ENCODE assay signal across 8 mouse cellular contexts in the genomic region with DNA sequence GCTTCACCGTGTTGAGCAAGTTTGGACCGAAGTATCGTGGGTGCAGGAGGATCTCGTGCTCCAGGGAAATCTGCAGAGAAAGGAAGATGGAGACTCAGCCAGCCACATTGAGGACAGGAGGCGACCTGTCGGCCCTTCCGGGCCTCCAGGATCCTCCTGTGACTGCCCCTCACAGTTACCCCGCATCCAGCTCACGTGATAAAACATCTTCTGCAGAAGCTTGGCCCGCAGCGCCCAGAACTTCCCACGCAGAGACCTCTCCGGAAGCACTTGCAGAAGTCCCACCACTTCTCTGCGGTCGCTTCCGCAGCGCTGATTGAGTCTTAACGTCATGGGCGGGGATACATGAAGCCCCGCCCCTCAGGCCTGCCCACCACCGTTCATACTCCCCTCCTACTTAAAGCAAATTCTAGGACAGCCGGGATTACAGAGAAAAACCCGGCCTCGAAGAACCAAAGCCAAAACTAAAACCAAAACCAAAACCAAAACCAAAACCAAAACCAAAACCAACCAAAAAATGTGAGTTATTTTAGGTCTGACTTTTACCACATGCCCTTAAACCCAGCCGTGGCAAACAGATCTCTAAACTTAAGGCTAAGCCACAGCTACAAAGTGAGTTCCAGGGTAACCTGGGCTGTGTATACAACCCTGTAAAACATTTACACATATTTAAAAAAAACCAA. TPM values are rescaled to one million over a fixed set of nuclear protein-coding genes. Genes with fewer than 3 reads are reported as not detected.
DNase-seq lines count a peak whose midpoint lies in the region; ATAC-seq and TF ChIP-seq lines count a peak whose summit lies in the region.

A gene (minus strand): TSS at position 314 of the 683 bp plus-strand sequence.

- WGBS in forebrain, embryonic 12.5 days, result 1% methylated on average over 25 of the region's 25 CpGs
- 1% methylated on average over 25 of the region's 25 CpGs for WGBS in heart, postnatal 0 days
- WGBS in liver, embryonic 16.5 days (ENCODE audit: insufficient replicate concordance), result under 1% methylated on average over 25 of the region's 25 CpGs
- WGBS in neural tube, embryonic 13.5 days, result 1% methylated on average over 25 of the region's 25 CpGs

- peak within 1 kb of the TSS; percentile 88 for H3K4me3 ChIP-seq in E14TG2a.4 (replicated peaks; ENCODE audit: low read length)
- peak within 1 kb of the TSS; percentile 79 for H3K4me3 ChIP-seq in forebrain, embryonic 12.5 days (replicated peaks)
- H3K4me3 ChIP-seq in heart, postnatal 0 days (ENCODE audit: low read depth, low read length), result peak within 1 kb of the TSS; percentile 71
- H3K4me3 ChIP-seq in liver, embryonic 16.5 days (ENCODE audit: low read depth, low read length), result peak within 1 kb of the TSS; percentile 73
- peak within 1 kb of the TSS; percentile 80 for H3K4me3 ChIP-seq in neural tube, embryonic 13.5 days
- peak within 1 kb of the TSS; percentile 88 for H3K4me3 ChIP-seq in testis, adult 2 months (ENCODE audit: control insufficient read depth, low read depth, low read length)

- DNase-seq in c-Kit-positive CD71-positive TER-119-positive erythroid progenitor cells, embryonic 14.5 days (ENCODE audit: low spot score), result peak; percentile 87
- DNase-seq in heart, postnatal 0 days (ENCODE audit: low spot score), result peak; percentile 96
- DNase-seq in kidney, postnatal 4 days, result peak; percentile 91 to 95

- peaks cover 42% of the 10 kb centered on the region for H3K4me1 ChIP-seq in E14TG2a.4 (replicated peaks; ENCODE audit: low read depth, low read length)
- H3K4me1 ChIP-seq in forebrain, embryonic 12.5 days, result peaks cover 23% of the 10 kb centered on the region
- peaks cover 13% of the 10 kb centered on the region; the same call in 1 of the 2 replicates for H3K4me1 ChIP-seq in heart, postnatal 0 days (ENCODE audit: control insufficient read depth, insufficient read depth)
- H3K4me1 ChIP-seq in liver, embryonic 16.5 days (ENCODE audit: control insufficient read depth, low read depth, low read length), result peaks cover 23% of the 10 kb centered on the region
- peaks cover 30% of the 10 kb centered on the region for H3K4me1 ChIP-seq in neural tube, embryonic 13.5 days (replicated peaks)
- peaks cover 7% of the 10 kb centered on the region for H3K4me1 ChIP-seq in testis, adult 2 months (ENCODE audit: control insufficient read depth, insufficient read depth, low read length)

- peaks cover 40% of the 10 kb centered on the region for H3K36me3 ChIP-seq in E14TG2a.4 (ENCODE audit: insufficient read depth, low read length)
- H3K36me3 ChIP-seq in forebrain, embryonic 12.5 days (replicated peaks), result peaks cover 24% of the 10 kb centered on the region
- peaks cover 25% of the 10 kb centered on the region for H3K36me3 ChIP-seq in heart, postnatal 0 days (replicated peaks; ENCODE audit: control insufficient read depth, insufficient read depth, low read length)
- H3K36me3 ChIP-seq in liver, embryonic 16.5 days (ENCODE audit: control insufficient read depth, insufficient read depth), result peaks cover 17% of the 10 kb centered on the region
- peaks cover 27% of the 10 kb centered on the region for H3K36me3 ChIP-seq in neural tube, embryonic 13.5 days
- H3K36me3 ChIP-seq in testis, adult 2 months (ENCODE audit: control insufficient read depth, insufficient read depth, low read length), result peaks cover 3% of the 10 kb centered on the region; the same call in 1 of the 2 replicates

- peak within 1 kb of the TSS; percentile 69; the same call in 1 of the 2 replicates for H3K27ac ChIP-seq in forebrain, embryonic 12.5 days
- peak within 1 kb of the TSS; percentile 73 for H3K27ac ChIP-seq in heart, postnatal 0 days (ENCODE audit: low read depth)
- H3K27ac ChIP-seq in liver, embryonic 16.5 days (ENCODE audit: low read length), result peak within 1 kb of the TSS; percentile 66
- H3K27ac ChIP-seq in neural tube, embryonic 13.5 days (replicated peaks), result peak within 1 kb of the TSS; percentile 71
- H3K27ac ChIP-seq in testis, adult 2 months (ENCODE audit: control insufficient read depth, insufficient read depth, low read depth, low read length), result peak within 1 kb of the TSS; percentile 76

- no peaks in the 10 kb centered on the region for H3K27me3 ChIP-seq in E14TG2a.4 (ENCODE audit: insufficient read depth, low read length)
- no peaks in the 10 kb centered on the region for H3K27me3 ChIP-seq in forebrain, embryonic 12.5 days
- H3K27me3 ChIP-seq in heart, postnatal 0 days (ENCODE audit: control insufficient read depth, insufficient read depth, low read length), result no peaks in the 10 kb centered on the region
- no peaks in the 10 kb centered on the region for H3K27me3 ChIP-seq in liver, embryonic 16.5 days (ENCODE audit: control insufficient read depth, insufficient read depth, low read depth, low read length)
- no peaks in the 10 kb centered on the region for H3K27me3 ChIP-seq in neural tube, embryonic 13.5 days
- H3K27me3 ChIP-seq in testis, adult 2 months (ENCODE audit: control insufficient read depth, insufficient read depth, low read length), result no peaks in the 10 kb centered on the region

- peak within 1 kb of the TSS; percentile 82 for H3K4me2 ChIP-seq in forebrain, embryonic 12.5 days
- peak within 1 kb of the TSS; percentile 76 for H3K4me2 ChIP-seq in heart, postnatal 0 days (ENCODE audit: low read depth, low read length)
- peak within 1 kb of the TSS; percentile 69 for H3K4me2 ChIP-seq in liver, embryonic 16.5 days (ENCODE audit: low read depth, low read length)
- H3K4me2 ChIP-seq in neural tube, embryonic 13.5 days, result peak within 1 kb of the TSS; percentile 94

- no peaks in the 10 kb centered on the region for H3K9me3 ChIP-seq in E14TG2a.4 (ENCODE audit: low read length)
- H3K9me3 ChIP-seq in forebrain, embryonic 12.5 days, result no peaks in the 10 kb centered on the region
- no peaks in the 10 kb centered on the region for H3K9me3 ChIP-seq in heart, postnatal 0 days (replicated peaks; ENCODE audit: control insufficient read depth, low read length)
- H3K9me3 ChIP-seq in liver, embryonic 16.5 days (replicated peaks; ENCODE audit: control insufficient read depth, low read length), result no peaks in the 10 kb centered on the region
- H3K9me3 ChIP-seq in neural tube, embryonic 13.5 days, result no peaks in the 10 kb centered on the region

- no peak for TF ChIP-seq CTCF in E14TG2a.4 (conservative IDR thresholded peaks at IDR 0.05; ENCODE audit: low read length)
- no peak for TF ChIP-seq CTCF in heart, postnatal 0 days (IDR thresholded peaks at IDR 0.05; ENCODE audit: low read depth)
- no peak for TF ChIP-seq CTCF in testis, adult 2 months (IDR thresholded peaks at IDR 0.05; ENCODE audit: control insufficient read depth, insufficient read depth, insufficient replicate concordance, low read depth, low read length)

- peak within 1 kb of the TSS; percentile 84 for H3K9ac ChIP-seq in forebrain, embryonic 12.5 days
- peak within 1 kb of the TSS; percentile 68 for H3K9ac ChIP-seq in heart, postnatal 0 days (replicated peaks; ENCODE audit: low read depth, low read length)
- H3K9ac ChIP-seq in liver, embryonic 16.5 days (ENCODE audit: low read depth, low read length), result peak within 1 kb of the TSS; percentile 67
- peak within 1 kb of the TSS; percentile 84 for H3K9ac ChIP-seq in neural tube, embryonic 13.5 days

- peak; percentile 76 for ATAC-seq in forebrain, embryonic 12.5 days (ENCODE audit: low FRiP score)
- ATAC-seq in heart, postnatal 0 days (ENCODE audit: insufficient read depth, low read depth), result peak; percentile 78
- peak; percentile 64 for ATAC-seq in liver, embryonic 16.5 days (ENCODE audit: low read depth)
- ATAC-seq in neural tube, embryonic 13.5 days (ENCODE audit: low read depth), result peak; percentile 70

- TF ChIP-seq POLR2A in testis, adult 2 months (IDR thresholded peaks at IDR 0.05; ENCODE audit: control insufficient read depth, low read depth, low read length), result peak; percentile 79

- TF ChIP-seq EP300 in heart, postnatal 0 days (IDR thresholded peaks at IDR 0.05; ENCODE audit: low read depth), result peak; percentile 20; the same call in 1 of the 2 replicates

RNA-seq across cellular contexts. Expression of the gene that starts here (rescaled TPM):
- 158 and 161 TPM in 2 replicates for polyA plus RNA-seq in forebrain, embryonic 12.5 days (2016; fragmentation: Nextera tagmentation; extraction: Ambion mirVana)
- 47.7 and 59.8 TPM in 2 replicates for total RNA-seq in heart, postnatal 0 days (2014; rRNA removed; ENCODE audit: low replicate concordance)
- polyA plus RNA-seq in heart, postnatal 0 days (2015; fragmentation: Nextera tagmentation; extraction: Ambion mirVana), result 143 and 144 TPM in 2 replicates
- 56.4 and 64.8 TPM in 2 replicates for polyA plus RNA-seq in liver, embryonic 16.5 days (2015; fragmentation: Nextera tagmentation; extraction: Ambion mirVana)
- polyA plus RNA-seq in neural tube, embryonic 13.5 days (2015; fragmentation: Nextera tagmentation; extraction: Ambion mirVana), result 167 and 168 TPM in 2 replicates
- polyA plus RNA-seq in testis, adult 2 months (2012; rRNA removed), result 38.4 and 48.4 TPM in 2 replicates

Comparison
In these comparisons a context has a peak if more than half of its experiments do, and no peak if none do; other contexts are left out.
1. Peak in every context shown above with its lines: DNase-seq, ATAC-seq, H3K4me3 ChIP-seq and H3K27ac ChIP-seq.